Mouse (Mus musculus): ENCODE measurements around the gene Actl11. TPM values are rescaled to one million over a fixed set of nuclear protein-coding genes. Genes with fewer than 3 reads are reported as not detected.

Actl11 gene
- polyA plus RNA-seq, 1 experiment from 2014 or later: not detected

DNA sequence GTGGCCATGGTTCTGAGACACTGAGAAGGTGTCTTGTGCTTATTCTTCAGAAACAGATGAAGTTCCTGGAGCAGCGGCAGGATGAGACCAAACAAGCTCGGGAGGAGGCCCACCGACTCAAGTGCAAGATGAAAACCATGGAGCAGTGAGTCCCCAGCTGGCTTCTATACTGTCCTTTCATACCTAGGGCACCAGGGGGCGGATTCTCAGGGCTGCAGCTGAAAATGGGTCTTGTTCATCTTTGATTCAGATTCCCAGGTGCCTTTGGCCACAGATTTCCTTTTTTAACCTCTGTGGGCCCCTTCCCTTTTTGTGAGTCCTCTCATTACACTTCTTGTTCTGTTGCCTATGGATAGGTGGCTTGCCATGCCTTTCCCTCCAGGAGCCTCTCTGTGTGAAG, 32.7 kb downstream of the Actl11 start:
- Histone ChIP-seq H3K36me3 (ENCODE audit: control insufficient read depth, insufficient read depth, low read length) (no peaks in the 10 kb centered on the region; the same call in 1 of the 2 replicates), H3K27me3 (ENCODE audit: control insufficient read depth, insufficient read depth, low read length) (no peaks in the 10 kb centered on the region), H3K4me3 (ENCODE audit: low read depth, low read length) (no peak overlapping the region), H3K4me1 (replicated peaks; ENCODE audit: control insufficient read depth, insufficient read depth, low read length) (0 out of 2 replicates have a peak, but pooled peaks cover 2% of the 10 kb centered on the region), H3K4me2 (ENCODE audit: low read depth, low read length, severe bottlenecking) (no peak overlapping the region), H3K9ac (ENCODE audit: low read length) (no peak overlapping the region), H3K9me3 (ENCODE audit: control insufficient read depth, low read length) (no peaks in the 10 kb centered on the region), H3K27ac (ENCODE audit: low read depth, low read length) (no peak overlapping the region)
- ATAC-seq (replicated peaks; ENCODE audit: low FRiP score) (no peak), DNase-seq (ENCODE audit: low spot score) (no peak)
- 84% methylated on average over 4 of the region's 4 CpGs for WGBS

DNA sequence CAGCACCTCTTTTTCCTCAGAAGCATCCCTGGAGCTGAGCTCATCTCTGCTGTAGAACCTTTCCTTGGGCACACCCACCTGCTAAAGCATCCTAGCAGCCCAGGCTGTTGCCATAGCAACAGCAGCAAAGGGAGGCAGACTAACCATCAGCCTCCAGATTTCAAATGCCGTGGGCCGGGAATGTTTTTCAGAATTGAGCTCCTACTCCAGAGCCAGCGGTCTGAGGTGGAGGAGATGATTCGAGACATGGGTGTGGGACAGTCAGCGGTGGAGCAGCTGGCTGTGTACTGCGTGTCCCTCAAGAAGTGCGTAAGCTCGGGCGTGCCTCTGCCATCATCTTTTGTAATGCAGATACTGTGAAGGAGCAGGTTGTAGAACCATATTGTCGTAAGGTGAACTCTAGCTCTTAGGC, 33.1 kb downstream of the Actl11 start:
- 86% methylated on average over 10 of the region's 10 CpGs for WGBS

DNA sequence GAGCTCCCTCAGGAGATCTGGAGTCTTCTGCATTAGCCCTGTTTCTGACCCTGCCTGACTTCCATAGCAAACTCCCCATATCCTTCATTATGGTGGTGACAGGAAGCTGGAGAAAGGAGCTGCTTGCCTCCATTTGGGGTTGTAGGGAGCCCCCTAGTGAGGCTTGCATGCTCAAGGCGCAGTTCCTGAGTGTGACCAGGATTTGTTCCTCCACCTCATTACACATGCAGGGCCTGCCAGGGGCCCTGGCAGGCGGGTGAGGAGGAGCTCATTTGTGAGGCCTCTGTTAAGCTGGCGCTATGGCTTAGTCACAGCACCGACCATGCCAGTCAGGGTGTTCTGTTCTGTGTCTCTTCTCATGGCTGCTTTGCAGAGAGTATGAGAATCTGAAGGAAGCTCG, 33.6 kb downstream of the Actl11 start:
- H3K4me2 ChIP-seq (ENCODE audit: low read depth, low read length, severe bottlenecking): no peak overlapping the region
- H3K27me3 ChIP-seq (ENCODE audit: control insufficient read depth, insufficient read depth, low read length): no peaks in the 10 kb centered on the region
- no peak overlapping the region for H3K27ac ChIP-seq (ENCODE audit: low read depth, low read length)
- H3K4me1 ChIP-seq (replicated peaks; ENCODE audit: control insufficient read depth, insufficient read depth, low read length): 0 out of 2 replicates have a peak, but pooled peaks cover 2% of the 10 kb centered on the region
- H3K4me3 ChIP-seq (ENCODE audit: low read depth, low read length): no peak overlapping the region
- ATAC-seq (replicated peaks; ENCODE audit: low FRiP score): 0 out of 2 replicates have a peak, but pooled peaks have one; percentile 44
- DNase-seq (ENCODE audit: low spot score): no peak
- H3K9me3 ChIP-seq (ENCODE audit: control insufficient read depth, low read length): no peaks in the 10 kb centered on the region
- no peak overlapping the region for H3K9ac ChIP-seq (ENCODE audit: low read length)
- H3K36me3 ChIP-seq (ENCODE audit: control insufficient read depth, insufficient read depth, low read length): no peaks in the 10 kb centered on the region; the same call in 1 of the 2 replicates
- 51% methylated on average over 5 of the region's 5 CpGs for WGBS

More for the DNA sequence above, 33.1 kb downstream of the Actl11 start:
- Histone ChIP-seq H3K4me2 (ENCODE audit: low read depth, low read length, severe bottlenecking) (no peak overlapping the region), H3K27ac (ENCODE audit: low read depth, low read length) (no peak overlapping the region), H3K4me3 (ENCODE audit: low read depth, low read length) (no peak overlapping the region), H3K9me3 (ENCODE audit: control insufficient read depth, low read length) (no peaks in the 10 kb centered on the region), H3K27me3 (ENCODE audit: control insufficient read depth, insufficient read depth, low read length) (no peaks in the 10 kb centered on the region), H3K36me3 (ENCODE audit: control insufficient read depth, insufficient read depth, low read length) (no peaks in the 10 kb centered on the region; the same call in 1 of the 2 replicates), H3K9ac (ENCODE audit: low read length) (no peak overlapping the region), H3K4me1 (replicated peaks; ENCODE audit: control insufficient read depth, insufficient read depth, low read length) (0 out of 2 replicates have a peak, but pooled peaks cover 2% of the 10 kb centered on the region)
- DNase-seq (ENCODE audit: low spot score) (no peak), ATAC-seq (replicated peaks; ENCODE audit: low FRiP score) (no peak)

DNA sequence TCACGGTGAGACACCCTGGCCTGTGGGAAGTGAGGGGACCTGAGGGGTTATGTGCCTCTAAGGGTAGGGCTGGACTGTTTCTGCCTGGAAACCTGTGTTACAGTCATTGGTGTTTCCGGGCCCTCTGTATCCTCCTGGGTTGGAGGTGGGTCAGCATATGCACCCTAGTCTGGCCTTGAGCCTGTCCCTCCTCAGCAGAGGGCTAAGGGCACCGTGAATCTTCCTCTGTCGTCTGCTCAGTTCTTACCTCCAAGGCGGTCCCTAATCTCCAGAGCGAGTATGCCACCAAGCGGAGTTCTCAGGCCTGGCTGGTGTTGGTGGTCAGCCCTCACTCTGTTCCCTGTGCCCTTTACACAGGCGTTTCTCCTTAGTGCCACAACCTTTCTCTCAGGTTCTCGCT, 34.6 kb downstream of the Actl11 start:
- Histone ChIP-seq H3K4me1 (replicated peaks; ENCODE audit: control insufficient read depth, insufficient read depth, low read length) (0 out of 2 replicates have a peak, but pooled peaks cover 2% of the 10 kb centered on the region), H3K9ac (ENCODE audit: low read length) (no peak overlapping the region), H3K4me3 (ENCODE audit: low read depth, low read length) (no peak overlapping the region), H3K27me3 (ENCODE audit: control insufficient read depth, insufficient read depth, low read length) (no peaks in the 10 kb centered on the region), H3K9me3 (ENCODE audit: control insufficient read depth, low read length) (no peaks in the 10 kb centered on the region), H3K4me2 (ENCODE audit: low read depth, low read length, severe bottlenecking) (no peak overlapping the region), H3K27ac (ENCODE audit: low read depth, low read length) (no peak overlapping the region), H3K36me3 (ENCODE audit: control insufficient read depth, insufficient read depth, low read length) (no peaks in the 10 kb centered on the region; the same call in 1 of the 2 replicates)
- DNase-seq (ENCODE audit: low spot score) (no peak), ATAC-seq (replicated peaks; ENCODE audit: low FRiP score) (no peak)
- 93% methylated on average over 9 of the region's 9 CpGs for WGBS

DNA sequence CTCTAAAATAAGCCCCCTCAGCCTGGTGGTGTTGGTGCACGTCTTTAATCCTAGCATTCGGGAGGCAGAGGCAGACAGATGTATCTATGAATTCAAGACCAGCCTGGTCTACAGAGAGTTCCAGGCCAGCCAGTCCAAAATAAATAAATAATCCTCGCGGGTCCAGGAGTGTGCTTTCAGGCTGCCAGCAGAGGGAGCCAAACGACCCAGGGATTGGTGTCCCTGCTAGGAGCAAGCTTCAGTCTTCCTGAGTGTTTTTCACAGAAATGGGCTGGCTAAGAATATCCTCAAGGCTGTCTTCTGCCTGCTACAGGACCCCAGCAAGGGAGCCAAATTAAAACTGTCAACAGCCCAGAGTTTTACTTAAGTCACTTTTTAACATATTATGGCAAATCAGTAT, 35.4 kb downstream of the Actl11 start:
- no peak overlapping the region for H3K4me3 ChIP-seq (ENCODE audit: low read depth, low read length)
- H3K27ac ChIP-seq (ENCODE audit: low read depth, low read length): no peak overlapping the region
- H3K36me3 ChIP-seq (ENCODE audit: control insufficient read depth, insufficient read depth, low read length): no peaks in the 10 kb centered on the region; the same call in 1 of the 2 replicates
- no peaks in the 10 kb centered on the region for H3K9me3 ChIP-seq (ENCODE audit: control insufficient read depth, low read length)
- H3K27me3 ChIP-seq (ENCODE audit: control insufficient read depth, insufficient read depth, low read length): no peaks in the 10 kb centered on the region
- H3K9ac ChIP-seq (ENCODE audit: low read length): no peak overlapping the region
- ATAC-seq (replicated peaks; ENCODE audit: low FRiP score): no peak
- H3K4me1 ChIP-seq (replicated peaks; ENCODE audit: control insufficient read depth, insufficient read depth, low read length): 0 out of 2 replicates have a peak, but pooled peaks cover 2% of the 10 kb centered on the region
- WGBS: 27% methylated on average over 5 of the region's 5 CpGs
- peak; percentile 91 for DNase-seq (ENCODE audit: low spot score)
- no peak overlapping the region for H3K4me2 ChIP-seq (ENCODE audit: low read depth, low read length, severe bottlenecking)

DNA sequence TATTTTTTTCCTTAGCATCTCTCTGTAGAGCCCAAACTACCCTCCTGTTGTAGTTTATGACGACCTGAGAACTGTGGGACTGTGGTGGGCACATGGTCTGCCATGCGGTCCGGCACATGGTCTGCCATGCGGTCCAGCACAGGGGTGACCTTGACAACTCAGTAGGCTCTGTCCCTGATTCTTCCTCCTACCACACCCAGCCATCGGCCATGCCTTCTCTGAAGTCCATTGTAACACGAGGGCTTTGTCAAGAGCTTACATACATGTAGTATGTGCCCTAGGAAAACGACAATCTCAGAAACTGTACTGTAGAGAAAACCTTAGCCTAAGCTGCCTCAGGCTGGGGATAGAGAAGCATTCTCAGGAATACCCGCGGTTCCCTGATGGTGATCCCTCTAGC, 36.4 kb downstream of the Actl11 start:
- Histone ChIP-seq H3K9ac (ENCODE audit: low read length) (no peak overlapping the region), H3K36me3 (ENCODE audit: control insufficient read depth, insufficient read depth, low read length) (no peaks in the 10 kb centered on the region; the same call in 1 of the 2 replicates)

DNA sequence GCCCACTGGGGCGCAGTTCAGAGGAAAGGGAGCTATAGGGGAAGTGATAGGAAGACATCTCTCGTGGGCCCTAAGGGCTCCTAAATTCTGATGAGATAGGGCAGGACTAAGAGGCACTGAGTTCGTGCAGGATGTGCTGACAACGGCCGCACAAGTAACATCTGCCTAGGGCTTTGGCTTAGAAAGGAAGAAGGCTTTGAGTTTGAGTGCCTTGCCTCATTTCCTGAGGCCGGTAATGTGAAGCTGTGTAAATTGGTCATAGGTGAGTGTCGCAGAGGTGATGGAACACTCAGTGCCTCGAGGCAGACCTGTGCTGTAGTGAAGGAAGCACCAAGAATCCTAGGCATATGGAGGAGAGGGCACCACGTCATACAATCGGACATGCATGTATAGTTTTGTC, 38.4 kb downstream of the Actl11 start:
- no peak for ATAC-seq (replicated peaks; ENCODE audit: low FRiP score)
- Histone ChIP-seq H3K36me3 (ENCODE audit: control insufficient read depth, insufficient read depth, low read length) (peaks cover 5% of the 10 kb centered on the region; the same call in 1 of the 2 replicates), H3K4me2 (ENCODE audit: low read depth, low read length, severe bottlenecking) (no peak overlapping the region), H3K4me3 (ENCODE audit: low read depth, low read length) (no peak overlapping the region), H3K27me3 (ENCODE audit: control insufficient read depth, insufficient read depth, low read length) (no peaks in the 10 kb centered on the region), H3K9ac (ENCODE audit: low read length) (no peak overlapping the region), H3K27ac (ENCODE audit: low read depth, low read length) (no peak overlapping the region), H3K9me3 (ENCODE audit: control insufficient read depth, low read length) (no peaks in the 10 kb centered on the region), H3K4me1 (replicated peaks; ENCODE audit: control insufficient read depth, insufficient read depth, low read length) (0 out of 2 replicates have a peak, but pooled peaks cover under 1% of the 10 kb centered on the region)
- 92% methylated on average over 10 of the region's 10 CpGs for WGBS
- no peak for DNase-seq (ENCODE audit: low spot score)

More for the DNA sequence above, 36.4 kb downstream of the Actl11 start:
- Histone ChIP-seq H3K4me2 (ENCODE audit: low read depth, low read length, severe bottlenecking) (no peak overlapping the region), H3K4me1 (replicated peaks; ENCODE audit: control insufficient read depth, insufficient read depth, low read length) (0 out of 2 replicates have a peak, but pooled peaks cover 2% of the 10 kb centered on the region), H3K9me3 (ENCODE audit: control insufficient read depth, low read length) (no peaks in the 10 kb centered on the region), H3K4me3 (ENCODE audit: low read depth, low read length) (no peak overlapping the region), H3K27me3 (ENCODE audit: control insufficient read depth, insufficient read depth, low read length) (no peaks in the 10 kb centered on the region), H3K27ac (ENCODE audit: low read depth, low read length) (no peak overlapping the region)
- no peak for ATAC-seq (replicated peaks; ENCODE audit: low FRiP score)
- no peak for DNase-seq (ENCODE audit: low spot score)
- WGBS: 97% methylated on average over 9 of the region's 9 CpGs

DNA sequence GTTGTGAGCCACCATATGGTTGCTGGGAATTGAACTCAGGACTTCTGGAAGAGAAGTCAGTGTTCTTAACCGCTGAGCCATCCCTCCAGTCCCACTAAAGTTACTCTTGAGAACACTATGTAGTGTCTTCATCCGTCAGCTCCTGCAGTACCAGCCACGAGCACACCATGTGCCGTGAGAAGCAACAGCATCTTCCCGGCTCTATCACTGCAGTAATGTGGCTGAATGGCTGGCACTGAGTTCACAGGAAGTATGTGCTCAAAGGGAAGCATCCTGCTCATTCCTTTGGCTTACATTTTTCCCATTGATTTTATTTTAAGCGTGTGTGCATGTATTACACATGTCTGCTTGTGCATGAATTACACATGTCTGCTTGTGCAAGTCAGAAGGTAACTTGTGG, 39.2 kb downstream of the Actl11 start:
- no peak overlapping the region for H3K9ac ChIP-seq (ENCODE audit: low read length)
- ATAC-seq (replicated peaks; ENCODE audit: low FRiP score) (no peak), DNase-seq (ENCODE audit: low spot score) (no peak)
- H3K27me3 ChIP-seq (ENCODE audit: control insufficient read depth, insufficient read depth, low read length): no peaks in the 10 kb centered on the region
- H3K4me2 ChIP-seq (ENCODE audit: low read depth, low read length, severe bottlenecking): no peak overlapping the region
- no peaks in the 10 kb centered on the region for H3K9me3 ChIP-seq (ENCODE audit: control insufficient read depth, low read length)
- H3K27ac ChIP-seq (ENCODE audit: low read depth, low read length): no peak overlapping the region
- H3K4me1 ChIP-seq (replicated peaks; ENCODE audit: control insufficient read depth, insufficient read depth, low read length): no peaks in the 10 kb centered on the region
- 86% methylated on average over 6 of the region's 6 CpGs for WGBS
- peaks cover 5% of the 10 kb centered on the region; the same call in 1 of the 2 replicates for H3K36me3 ChIP-seq (ENCODE audit: control insufficient read depth, insufficient read depth, low read length)
- H3K4me3 ChIP-seq (ENCODE audit: low read depth, low read length): no peak overlapping the region

DNA sequence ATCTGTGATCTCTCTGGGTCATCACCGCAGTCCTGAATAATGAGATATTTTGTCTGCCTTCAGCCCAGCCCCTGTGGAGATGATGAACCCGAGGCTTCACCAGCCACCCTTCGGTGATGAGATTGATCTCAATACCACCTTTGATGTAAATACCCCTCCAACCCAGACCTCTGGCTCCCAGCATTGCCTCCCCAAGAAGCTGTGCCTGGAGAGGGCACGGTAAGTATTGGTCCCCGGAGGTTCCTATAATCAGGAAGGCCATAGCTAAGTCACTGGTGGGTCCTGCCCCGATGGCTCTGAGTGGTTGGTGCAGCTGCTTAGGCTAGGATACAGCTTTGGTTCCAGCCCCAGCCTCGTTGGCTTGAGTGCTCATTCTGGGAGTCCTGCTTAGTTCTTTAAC, 40.3 kb downstream of the Actl11 start:
- WGBS: 92% methylated on average over 7 of the region's 7 CpGs
- Histone ChIP-seq H3K4me1 (replicated peaks; ENCODE audit: control insufficient read depth, insufficient read depth, low read length) (no peaks in the 10 kb centered on the region), H3K4me2 (ENCODE audit: low read depth, low read length, severe bottlenecking) (no peak overlapping the region), H3K27me3 (ENCODE audit: control insufficient read depth, insufficient read depth, low read length) (no peaks in the 10 kb centered on the region), H3K9ac (ENCODE audit: low read length) (no peak overlapping the region), H3K9me3 (ENCODE audit: control insufficient read depth, low read length) (no peaks in the 10 kb centered on the region), H3K36me3 (ENCODE audit: control insufficient read depth, insufficient read depth, low read length) (peaks cover 5% of the 10 kb centered on the region; the same call in 1 of the 2 replicates), H3K4me3 (ENCODE audit: low read depth, low read length) (no peak overlapping the region), H3K27ac (ENCODE audit: low read depth, low read length) (no peak overlapping the region)
- DNase-seq (ENCODE audit: low spot score) (no peak), ATAC-seq (replicated peaks; ENCODE audit: low FRiP score) (no peak)
